Mouse (Mus musculus) liver, embryonic 13.5 days (tissue): ENCODE measurements around the gene Inppl1. TPM values are rescaled to one million over a fixed set of nuclear protein-coding genes. Genes with fewer than 3 reads are reported as not detected.

ENCODE experiments used
- ATAC-seq: fragments of 200-750 bp; cut with Nextera tagmentation; 2 replicates; pipeline ENCODE4 v1.8.0; 2017; ENCODE audit warnings: low read depth, mild to moderate bottlenecking, moderate number of reproducible peaks, moderate library complexity
- DNase-seq: peaks from one replicate; pipeline ENCODE4 v3.0.0; 2022
- H3K27ac ChIP-seq: fragments of 300-500 bp; sonication (generic); 2 replicates; pipeline ENCODE4 v1.5.1; 2015; ENCODE audit warnings: moderate library complexity, mild to moderate bottlenecking, inconsistent platforms
- H3K27me3 ChIP-seq: fragments of 300-500 bp; sonication (generic); 2 replicates; pipeline ENCODE4 v1.6.1; 2015; ENCODE audit warnings: mild to moderate bottlenecking, inconsistent platforms
- H3K36me3 ChIP-seq: fragments of 300-500 bp; sonication (generic); 2 replicates; pipeline ENCODE4 v1.6.1; 2015; ENCODE audit warnings: mild to moderate bottlenecking, inconsistent platforms
- H3K4me1 ChIP-seq: fragments of 300-500 bp; sonication (generic); replicated peaks from 2 replicates; pipeline ENCODE4 v1.6.1; 2015; ENCODE audit warnings: inconsistent platforms
- H3K4me2 ChIP-seq: fragments of 300-500 bp; sonication (generic); 2 replicates; pipeline ENCODE4 v1.6.1; 2015; ENCODE audit warnings: inconsistent platforms, mild to moderate bottlenecking, moderate library complexity
- H3K4me3 ChIP-seq: fragments of 300-500 bp; sonication (generic); replicated peaks from 2 replicates; pipeline ENCODE4 v1.5.1; 2015; ENCODE audit warnings: mild to moderate bottlenecking, inconsistent platforms
- H3K9ac ChIP-seq: fragments of 300-500 bp; sonication (generic); 2 replicates; pipeline ENCODE4 v1.6.1; 2015; ENCODE audit warnings: mild to moderate bottlenecking, inconsistent platforms
- H3K9me3 ChIP-seq: fragments of 300-500 bp; sonication (generic); replicated peaks from 2 replicates; pipeline ENCODE4 v1.6.1; 2016; ENCODE audit warnings: inconsistent platforms
- WGBS: fragments of 180-500 bp; shearing (Covaris S2); methylation state at CpG from one replicate; pipeline ENCODE4 v1.1.7; 2015; ENCODE audit not compliant: insufficient replicate concordance; 5-methylcytosine and 5-hydroxymethylcytosine counted together
- polyA plus RNA-seq: library from polyadenylated mRNA; unstranded; fragments of >200 nt; fragmentation: Nextera tagmentation; extraction: Ambion mirVana; gene quantifications from 2 replicates; pipeline ENCODE4 v1.2.1, GENCODE M21; 2015

Inppl1 gene
- 3.6 and 5.2 TPM in 2 replicates for polyA plus RNA-seq

DNA sequence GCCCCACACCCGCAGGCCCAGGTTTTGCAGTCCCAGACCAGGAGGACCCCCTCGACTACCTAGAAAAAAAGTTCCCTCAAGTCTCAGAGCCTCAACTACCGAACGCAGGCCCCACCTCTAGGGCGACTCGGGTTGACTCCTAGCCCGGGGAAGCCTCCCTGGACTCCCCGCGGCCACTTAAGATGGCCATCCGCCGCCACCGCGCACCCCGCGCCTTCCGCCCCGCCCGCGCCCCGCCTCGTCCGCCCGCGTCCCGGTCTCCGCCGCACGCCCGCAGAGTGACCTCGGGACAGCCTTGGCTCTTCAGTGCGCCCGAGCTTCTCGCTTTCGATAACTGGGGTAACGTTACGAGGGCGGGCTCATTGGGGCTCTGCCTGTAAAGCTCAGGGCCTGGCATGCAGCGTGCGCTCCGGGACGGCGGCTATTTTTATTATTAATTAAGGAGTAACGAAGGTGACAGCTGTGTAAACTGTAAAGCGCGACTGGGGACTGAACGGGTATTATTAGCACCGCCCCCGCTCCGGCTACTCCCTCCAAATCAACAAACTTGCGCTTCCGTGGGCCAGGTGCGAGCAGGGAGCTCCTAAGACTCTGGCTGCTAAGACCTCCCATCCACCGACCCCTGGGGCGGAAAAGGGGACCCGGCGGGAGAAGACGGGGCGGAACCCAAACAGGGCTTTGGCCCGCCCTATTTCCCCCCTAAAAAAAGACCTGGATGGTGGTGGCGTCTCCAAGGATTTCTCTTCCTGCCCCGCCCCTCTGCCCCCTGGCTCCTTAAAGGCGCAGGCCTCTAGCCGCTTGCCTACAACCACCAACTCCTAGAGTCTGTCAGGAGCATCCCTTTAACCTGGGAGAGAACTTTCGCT lies at the start of gene Inppl1:
Gene Inppl1 (minus strand): TSS at position 624 of the 866 bp plus-strand sequence.
- ATAC-seq = peak; percentile 45
- Histone ChIP-seq H3K9me3 (no peaks in the 10 kb centered on the region), H3K27me3 (peaks cover 61% of the 10 kb centered on the region), H3K4me1 (peaks cover 18% of the 10 kb centered on the region), H3K27ac (peak within 1 kb of the TSS; percentile 64), H3K4me3 (peak within 1 kb of the TSS; percentile 65), H3K9ac (peak within 1 kb of the TSS; percentile 74), H3K4me2 (peak within 1 kb of the TSS; percentile 81), H3K36me3 (peaks cover 2% of the 10 kb centered on the region; the same call in 1 of the 2 replicates)
- peak; percentile 44 for DNase-seq
- WGBS = 1% methylated on average over 64 of the region's 64 CpGs

- H3K36me3 ChIP-seq = no peaks in the 10 kb centered on the region
- H3K27ac ChIP-seq = no peak overlapping the region
- no peaks in the 10 kb centered on the region for H3K9me3 ChIP-seq
- H3K4me2 ChIP-seq = no peak overlapping the region
- no peaks in the 10 kb centered on the region; the same call in 1 of the 2 replicates for H3K4me1 ChIP-seq
- WGBS = 67% methylated on average over 6 of the region's 6 CpGs
- no peak overlapping the region for H3K9ac ChIP-seq
- H3K27me3 ChIP-seq = no peaks in the 10 kb centered on the region
- ATAC-seq (no peak), DNase-seq (no peak)
- H3K4me3 ChIP-seq = no peak overlapping the region
Observed at GRCm38 (mm10) chr7:101886274-101886673, 48.2 kb upstream of the Inppl1 start.

DNA sequence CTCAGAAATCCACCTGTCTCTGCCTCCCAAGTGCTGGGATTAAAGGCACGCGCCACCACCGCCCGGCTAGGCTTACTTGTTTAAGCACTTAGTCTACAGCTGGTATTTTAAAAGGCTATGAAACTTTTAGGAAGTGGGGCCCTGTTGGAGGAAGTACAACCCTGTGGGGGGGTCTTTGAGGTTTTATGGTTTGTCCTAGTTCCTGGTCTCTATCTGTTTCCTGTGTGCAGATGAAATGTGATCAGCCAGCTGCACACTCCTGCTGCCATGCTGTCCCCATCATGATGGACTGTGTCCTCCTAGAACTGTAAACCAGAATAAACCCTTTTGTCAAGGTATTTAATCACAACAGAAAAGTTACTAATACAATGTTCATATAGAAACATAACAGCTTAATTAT lies 46.1 kb upstream of the Inppl1 start:
- WGBS = 92% methylated on average over 4 of the region's 4 CpGs
- H3K4me2 ChIP-seq = no peak overlapping the region
- DNase-seq = no peak
- no peaks in the 10 kb centered on the region; the same call in 1 of the 2 replicates for H3K4me1 ChIP-seq
- H3K36me3 ChIP-seq = no peaks in the 10 kb centered on the region
- no peak overlapping the region for H3K4me3 ChIP-seq
- ATAC-seq = no peak
- H3K27ac ChIP-seq = no peak overlapping the region
- H3K9me3 ChIP-seq = no peaks in the 10 kb centered on the region
- H3K27me3 ChIP-seq = no peaks in the 10 kb centered on the region
- no peak overlapping the region for H3K9ac ChIP-seq

DNA sequence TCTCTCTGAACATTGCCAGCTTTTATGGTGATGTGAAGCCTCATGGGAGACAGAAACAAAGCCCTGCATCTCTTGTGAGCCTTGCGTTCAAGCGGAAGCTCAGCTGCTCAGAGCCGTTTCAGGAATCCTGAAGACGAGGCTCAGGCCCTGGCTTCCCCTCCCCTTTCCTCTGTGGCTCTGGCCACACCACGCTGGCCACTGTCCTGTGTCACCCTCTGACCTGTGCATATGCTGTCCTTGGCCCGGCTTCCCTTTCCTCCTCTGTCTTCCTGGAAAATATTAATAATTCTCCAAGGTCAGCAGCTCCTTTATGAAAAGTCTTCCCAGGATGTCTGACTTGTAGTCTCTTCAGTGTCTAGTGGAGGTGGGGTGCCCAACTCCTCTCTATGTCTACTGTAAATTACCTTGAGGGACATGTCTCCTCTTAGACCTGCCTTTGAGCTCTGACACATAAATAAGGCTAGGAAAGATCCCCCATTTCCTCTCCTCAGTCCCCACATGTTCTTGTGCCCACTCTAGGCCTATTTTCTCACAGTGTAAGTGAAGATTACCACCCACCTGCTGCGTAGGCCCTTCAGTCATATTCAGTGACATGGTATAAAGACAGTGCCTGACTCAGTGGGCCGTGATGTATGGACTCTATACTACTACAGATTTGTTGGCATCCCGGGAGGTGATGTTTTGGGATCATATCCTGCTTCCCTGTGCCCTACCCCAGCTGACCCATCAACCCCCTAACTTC lies 44.6 kb upstream of the Inppl1 start:
- no peaks in the 10 kb centered on the region for H3K9me3 ChIP-seq
- H3K9ac ChIP-seq = no peak overlapping the region
- H3K4me3 ChIP-seq = no peak overlapping the region
- no peaks in the 10 kb centered on the region; the same call in 1 of the 2 replicates for H3K4me1 ChIP-seq
- DNase-seq (no peak), ATAC-seq (peak; percentile 55; the same call in 1 of the 2 replicates)
- WGBS = 58% methylated on average over 9 of the region's 9 CpGs
- H3K4me2 ChIP-seq = no peak overlapping the region
- no peaks in the 10 kb centered on the region for H3K27me3 ChIP-seq
- H3K36me3 ChIP-seq = no peaks in the 10 kb centered on the region
- no peak overlapping the region for H3K27ac ChIP-seq

DNA sequence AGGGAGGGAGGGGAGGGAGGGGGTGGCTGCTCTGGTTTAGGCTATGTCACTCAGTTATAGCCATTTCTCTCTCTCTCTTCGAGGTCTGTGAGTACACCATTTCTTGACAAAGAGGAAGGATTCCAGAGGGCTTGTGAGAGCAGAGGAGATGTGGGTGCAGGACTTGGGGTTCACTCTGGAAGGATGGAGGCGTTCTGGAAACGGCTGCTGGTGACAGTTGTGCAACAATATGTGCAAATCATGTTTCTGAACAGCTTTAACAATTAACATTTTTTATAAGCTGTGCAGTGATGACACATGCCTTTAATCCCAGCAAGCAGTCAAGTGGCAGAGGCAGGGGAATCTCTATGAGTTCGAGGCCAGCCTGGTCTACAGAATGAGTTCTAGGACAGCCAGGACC lies 42.8 kb upstream of the Inppl1 start:
- Histone ChIP-seq H3K4me3 (no peak overlapping the region), H3K4me1 (no peaks in the 10 kb centered on the region; the same call in 1 of the 2 replicates), H3K36me3 (no peaks in the 10 kb centered on the region), H3K9me3 (no peaks in the 10 kb centered on the region), H3K4me2 (no peak overlapping the region), H3K9ac (no peak overlapping the region), H3K27ac (no peak overlapping the region), H3K27me3 (no peaks in the 10 kb centered on the region)
- ATAC-seq = no peak
- no peak for DNase-seq
- WGBS = 42% methylated on average over 4 of the region's 4 CpGs

GRCm38 (mm10) chr7:101875978-101876377 lies 37.9 kb upstream of the Inppl1 start:
- H3K27ac ChIP-seq = no peak overlapping the region
- no peak overlapping the region for H3K4me3 ChIP-seq
- DNase-seq (no peak), ATAC-seq (no peak)
- H3K4me1 ChIP-seq = peaks cover 4% of the 10 kb centered on the region; the same call in 1 of the 2 replicates
- no peak overlapping the region for H3K9ac ChIP-seq
- no peak overlapping the region for H3K4me2 ChIP-seq
- no peaks in the 10 kb centered on the region for H3K9me3 ChIP-seq
- 66% methylated on average over 1 of the region's 1 CpGs for WGBS
- no peaks in the 10 kb centered on the region for H3K27me3 ChIP-seq
- no peaks in the 10 kb centered on the region for H3K36me3 ChIP-seq

DNA sequence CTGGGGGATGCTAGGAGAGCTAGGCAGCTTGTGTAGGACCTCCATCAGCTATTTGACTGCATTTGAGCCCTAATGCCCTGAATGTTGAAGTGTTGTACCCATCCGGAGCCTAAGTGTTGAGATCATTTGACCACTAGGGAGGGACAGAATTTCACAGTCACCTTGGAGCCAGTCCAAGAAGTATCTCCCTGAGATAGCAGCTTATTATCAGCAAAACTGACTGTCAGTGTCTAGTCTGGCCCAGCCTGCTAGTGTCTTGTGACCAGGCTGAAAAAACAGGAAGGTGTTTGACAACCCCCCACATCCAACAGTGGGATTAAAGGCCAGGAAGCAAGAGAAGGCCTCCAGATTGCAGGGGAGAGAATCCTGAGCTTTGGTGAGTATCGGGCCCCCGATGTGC lies 33.3 kb upstream of the Inppl1 start:
- DNase-seq (no peak), ATAC-seq (no peak)
- Histone ChIP-seq H3K4me2 (no peak overlapping the region), H3K4me1 (peaks cover 4% of the 10 kb centered on the region; the same call in 1 of the 2 replicates), H3K27ac (no peak overlapping the region), H3K9ac (no peak overlapping the region), H3K4me3 (no peak overlapping the region), H3K36me3 (no peaks in the 10 kb centered on the region), H3K27me3 (no peaks in the 10 kb centered on the region), H3K9me3 (no peaks in the 10 kb centered on the region)
- WGBS = 65% methylated on average over 3 of the region's 3 CpGs

GRCm38 (mm10) chr7:101870629-101871028 lies 32.6 kb upstream of the Inppl1 start, which contains the start of gene Folr1:
TSS of gene Folr1 (minus strand) at chr7:101870788.
- no peak within 1 kb of the TSS for H3K9ac ChIP-seq
- H3K4me3 ChIP-seq = no peak within 1 kb of the TSS
- no peaks in the 10 kb centered on the region for H3K27me3 ChIP-seq
- no peak for DNase-seq
- 54% methylated on average over 2 of the region's 2 CpGs for WGBS
- H3K9me3 ChIP-seq = no peaks in the 10 kb centered on the region
- H3K4me1 ChIP-seq = peaks cover 4% of the 10 kb centered on the region; the same call in 1 of the 2 replicates
- no peaks in the 10 kb centered on the region for H3K36me3 ChIP-seq
- no peak within 1 kb of the TSS for H3K27ac ChIP-seq
- no peak for ATAC-seq
- H3K4me2 ChIP-seq = no peak within 1 kb of the TSS

- Histone ChIP-seq H3K4me1 (peaks cover 4% of the 10 kb centered on the region; the same call in 1 of the 2 replicates), H3K27ac (no peak overlapping the region), H3K4me2 (no peak overlapping the region), H3K36me3 (no peaks in the 10 kb centered on the region), H3K9ac (no peak overlapping the region), H3K4me3 (no peak overlapping the region), H3K9me3 (no peaks in the 10 kb centered on the region), H3K27me3 (no peaks in the 10 kb centered on the region)
- ATAC-seq = no peak
- WGBS = 68% methylated on average over 7 of the region's 7 CpGs
- no peak for DNase-seq
Observed at GRCm38 (mm10) chr7:101869163-101869500, 31.1 kb upstream of the Inppl1 start.

- H3K27me3 ChIP-seq = no peaks in the 10 kb centered on the region
- ATAC-seq = no peak
- no peak overlapping the region for H3K4me3 ChIP-seq
- no peak overlapping the region for H3K9ac ChIP-seq
- H3K4me1 ChIP-seq = peaks cover 4% of the 10 kb centered on the region; the same call in 1 of the 2 replicates
- no peak overlapping the region for H3K27ac ChIP-seq
- no peaks in the 10 kb centered on the region for H3K36me3 ChIP-seq
- DNase-seq = no peak
- H3K9me3 ChIP-seq = no peaks in the 10 kb centered on the region
- WGBS = 69% methylated on average over 13 of the region's 13 CpGs
- H3K4me2 ChIP-seq = no peak overlapping the region
Observed at GRCm38 (mm10) chr7:101868241-101869162, 30.5 kb upstream of the Inppl1 start.
